Mouse (Mus musculus): ENCODE measurements around the gene Fars2. TPM values are rescaled to one million over a fixed set of nuclear protein-coding genes. Genes with fewer than 3 reads are reported as not detected.
A peak's percentile ranks its signal among the peaks of the same experiment; 100 is the strongest.

The Fars2 gene
- total RNA-seq, 2 experiments from 2014 or later: 33.3 to 41.8 TPM

DNA sequence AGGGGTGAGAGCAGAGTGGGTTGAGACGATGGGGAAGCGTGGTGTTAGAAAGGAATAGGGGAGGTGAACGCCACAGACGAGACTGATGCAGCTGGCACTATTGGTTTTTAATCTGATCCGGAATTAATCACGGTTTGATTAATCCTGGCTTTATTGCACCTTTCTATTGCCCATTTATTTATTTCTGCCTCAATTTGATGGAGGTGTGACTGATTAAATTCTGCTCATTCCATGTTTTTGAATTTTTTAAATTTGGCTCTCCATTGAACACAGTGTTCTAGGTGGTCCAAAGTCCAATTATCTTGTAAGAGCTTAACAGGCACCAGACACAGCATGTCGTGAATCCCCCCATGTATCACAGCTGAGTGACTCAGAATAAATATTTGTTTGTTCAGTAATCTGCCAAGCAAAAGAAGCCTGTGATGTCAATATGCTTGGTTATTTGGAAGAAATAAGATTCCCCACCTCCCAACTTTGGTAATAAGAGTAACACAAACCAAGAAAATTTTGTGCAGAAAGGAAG lies 166.4 kb downstream of the Fars2 start:
- intact Hi-C loops (cut with DNase I): loop anchor here (5.0 to 10.0 kb wide), 2 partner anchors 441 to 1029 kb away; no protein-coding TSS in a partner anchor
- DNase-seq: no peak

DNA sequence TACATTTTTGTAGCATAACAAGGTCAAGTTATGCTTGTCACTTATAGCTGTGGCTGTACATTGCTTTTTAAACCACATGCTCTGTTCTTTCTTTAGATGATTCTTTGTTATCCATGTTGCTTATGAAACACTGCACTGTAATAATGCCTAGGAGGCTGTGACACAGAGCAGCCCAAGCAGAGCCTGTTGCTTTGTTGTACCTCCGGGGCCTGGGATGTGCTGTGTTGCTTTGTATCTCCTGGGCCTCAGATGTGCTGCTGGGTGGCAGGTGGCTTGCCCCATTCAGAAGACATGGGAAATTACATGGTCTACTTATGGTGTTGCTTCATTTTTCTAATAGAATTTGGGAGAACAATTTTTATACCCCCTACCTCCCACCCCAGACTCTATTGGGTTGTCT lies 166.9 kb downstream of the Fars2 start:
- intact Hi-C loops (cut with DNase I): loop anchor here (5.0 to 10.0 kb wide), 2 partner anchors 441 to 1028 kb away; no protein-coding TSS in a partner anchor

DNA sequence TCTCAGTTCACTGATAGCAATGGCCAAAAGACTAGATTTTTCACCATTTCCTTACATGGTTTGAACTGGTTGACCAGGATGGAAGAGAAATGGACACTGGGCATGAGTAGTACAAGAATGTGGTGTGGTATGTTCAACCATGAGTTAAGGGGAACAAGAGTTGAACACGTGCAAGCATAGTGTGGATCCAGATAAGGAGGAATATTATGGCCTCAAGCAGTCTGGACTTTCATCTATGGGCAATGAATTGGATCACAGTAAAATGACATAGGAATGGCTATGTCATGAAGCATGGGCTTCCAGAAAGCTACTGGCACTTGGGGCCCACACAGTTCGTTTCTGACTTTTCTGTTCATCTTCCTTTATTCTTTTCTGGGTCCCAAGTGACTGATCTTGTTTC lies 168.0 kb downstream of the Fars2 start:
- intact Hi-C loops (cut with DNase I): loop anchor here (10.0 kb wide), 1 partner anchor 440 kb away; no protein-coding TSS in a partner anchor
- DNase-seq: no peak

More for the DNA sequence above, 166.9 kb downstream of the Fars2 start:
- no peak for DNase-seq

DNA sequence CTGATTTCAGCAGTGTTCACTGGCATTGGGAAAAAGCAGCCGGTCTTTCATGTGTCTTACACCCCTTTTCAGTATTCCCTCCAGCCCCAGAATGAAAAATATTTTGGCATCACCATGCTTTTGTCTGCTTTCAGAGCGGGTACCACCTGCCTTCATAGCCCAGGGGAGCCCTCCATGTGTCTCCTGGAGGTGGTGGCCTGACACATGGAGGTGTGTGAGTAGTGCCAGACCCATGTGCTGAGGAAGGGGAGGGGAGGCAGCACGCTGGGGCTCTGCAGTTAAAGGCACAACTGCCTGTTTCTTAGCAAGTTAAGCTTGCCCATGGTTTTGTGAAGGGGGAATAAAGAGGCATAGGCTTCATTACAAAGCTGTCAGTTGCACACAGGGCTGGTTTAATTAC lies 176.3 kb downstream of the Fars2 start:
- no peak for DNase-seq
- intact Hi-C loops (cut with DNase I): no loop called here

DNA sequence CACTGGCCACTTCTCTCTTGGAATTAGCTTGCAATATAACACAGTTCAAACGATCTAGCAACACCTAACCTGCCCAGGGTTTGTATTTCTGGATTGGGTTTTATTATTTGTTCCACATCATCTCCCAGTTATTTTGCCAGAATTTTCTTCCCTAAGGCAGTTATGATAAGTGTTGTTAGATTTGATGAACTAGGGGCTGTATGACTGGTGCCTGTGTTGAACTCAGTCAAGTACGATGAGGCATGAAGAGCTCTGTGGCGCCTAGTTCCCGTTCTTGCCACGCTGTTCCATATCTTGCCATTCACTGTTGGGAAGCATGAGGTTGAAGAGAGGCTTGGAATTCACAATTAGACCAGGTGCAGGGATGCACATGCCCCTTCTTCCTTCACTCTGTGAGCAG lies 177.3 kb downstream of the Fars2 start:
- DNase-seq: no peak
- intact Hi-C loops (cut with DNase I): no loop called here

DNA sequence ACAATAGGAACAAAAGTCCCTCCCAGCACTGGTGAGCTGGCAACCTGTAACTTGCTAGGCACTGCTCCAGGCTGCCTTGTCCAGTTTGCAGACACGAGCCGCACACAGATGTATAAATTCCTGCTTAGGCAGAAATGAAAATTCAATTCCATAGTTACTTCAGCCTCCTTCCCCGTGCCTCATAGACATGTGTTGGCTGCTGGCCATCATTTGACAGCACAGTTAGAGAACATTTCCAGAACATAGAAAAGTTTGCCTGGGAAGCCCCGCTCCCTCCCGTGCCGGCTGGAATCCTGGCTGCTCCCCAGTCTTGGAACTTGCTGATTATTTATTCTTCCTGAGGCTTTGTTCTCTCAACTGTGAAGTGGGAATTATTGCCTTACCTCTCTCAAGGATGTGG lies 178.6 kb downstream of the Fars2 start:
- intact Hi-C loops (cut with DNase I): no loop called here
- DNase-seq: peak in 1 of 2 experiments; percentile 28

DNA sequence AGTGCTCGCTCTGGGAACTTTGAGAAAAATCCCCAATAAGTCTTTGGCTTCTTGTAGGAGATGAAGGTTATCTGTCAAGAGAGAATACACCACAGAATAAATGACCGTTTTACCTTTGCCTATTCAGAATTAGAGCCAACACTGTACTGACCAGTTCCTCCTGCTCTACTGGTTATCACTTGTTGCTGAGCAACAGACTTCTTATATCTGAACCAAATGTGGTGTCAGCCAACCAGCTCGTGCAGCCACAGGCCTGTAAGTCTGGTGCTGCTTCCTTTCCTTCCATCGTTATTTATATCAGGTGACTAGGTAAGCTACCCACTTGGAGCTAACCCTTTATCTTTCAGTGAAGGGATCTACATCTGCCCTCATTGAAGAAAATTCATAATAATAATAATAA lies 179.4 kb downstream of the Fars2 start:
- DNase-seq: no peak
- intact Hi-C loops (cut with DNase I): no loop called here

DNA sequence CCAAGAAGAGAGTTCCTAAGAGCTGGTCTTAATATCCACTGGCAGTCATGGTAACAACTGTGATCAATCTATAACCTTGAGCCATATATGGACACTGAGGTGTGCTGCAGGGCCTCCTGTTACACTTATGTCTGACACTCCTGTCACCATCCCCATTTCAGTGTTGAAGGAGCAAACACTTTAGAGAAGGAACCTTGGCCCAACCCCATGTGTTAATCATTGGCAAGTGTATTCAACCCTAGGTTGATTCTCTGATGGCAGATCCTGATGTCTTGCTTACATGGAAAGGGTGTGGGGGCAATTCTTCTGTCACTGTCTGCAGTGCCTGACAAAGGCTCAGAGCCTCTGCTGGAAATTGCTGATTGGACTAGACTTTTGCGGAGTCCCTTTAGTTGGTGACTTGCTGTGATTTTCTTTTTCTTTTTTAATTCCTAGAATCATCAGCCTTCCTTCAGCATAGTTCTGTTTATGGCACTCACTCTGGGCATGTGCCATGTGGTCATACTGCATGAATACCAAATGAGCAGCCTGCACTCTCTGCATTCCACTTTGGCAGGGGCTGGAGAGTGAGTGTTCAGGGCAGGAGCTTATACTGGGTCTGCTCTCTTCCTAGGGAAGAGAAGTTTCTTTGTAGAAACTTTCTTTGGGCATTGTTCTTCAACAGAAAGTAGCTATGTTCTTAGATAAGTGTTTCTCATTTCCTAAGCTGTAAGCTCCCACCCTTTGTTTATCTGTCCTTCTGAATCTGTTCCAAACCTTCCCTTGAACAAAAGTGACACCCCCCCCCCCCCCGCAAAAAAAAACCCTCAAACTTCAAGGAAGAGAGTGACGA lies 181.0 kb downstream of the Fars2 start:
- intact Hi-C loops (cut with DNase I): no loop called here

DNA sequence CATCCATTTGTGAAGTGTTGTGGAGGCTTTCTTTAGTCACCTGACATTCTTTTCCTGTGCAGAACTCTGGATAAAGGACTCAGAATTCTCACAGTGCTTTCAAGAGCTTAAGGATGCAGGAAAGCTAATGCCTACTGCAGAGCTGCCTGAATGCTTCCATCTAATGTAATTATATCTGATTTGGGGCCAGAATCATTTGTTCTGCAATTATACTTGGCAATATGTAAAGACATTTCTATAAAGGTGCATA lies 181.5 kb downstream of the Fars2 start:
- no peak for DNase-seq
- intact Hi-C loops (cut with DNase I): no loop called here

More for the DNA sequence above, 181.0 kb downstream of the Fars2 start:
- no peak for DNase-seq

DNA sequence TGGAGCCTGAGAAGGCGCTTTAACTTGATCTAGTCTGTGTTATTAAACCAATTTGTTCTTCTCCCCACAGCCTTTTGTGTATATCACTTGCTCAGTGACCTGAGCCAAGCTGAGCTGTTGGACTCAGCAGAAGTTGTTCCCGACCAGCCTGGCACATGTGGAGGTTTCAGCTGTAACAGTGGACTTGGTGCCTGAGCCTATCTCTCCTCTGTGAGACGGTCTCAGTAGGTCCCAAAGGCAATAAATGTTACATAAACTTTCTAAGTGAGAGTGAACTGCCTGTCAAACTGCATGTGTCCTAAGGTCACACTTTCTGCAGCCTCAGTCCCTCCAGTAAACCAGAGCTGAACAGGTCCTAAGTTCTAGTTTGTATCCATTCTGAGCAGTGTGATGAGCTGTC lies 185.6 kb downstream of the Fars2 start:
- intact Hi-C loops (cut with DNase I): no loop called here
- DNase-seq: no peak

DNA sequence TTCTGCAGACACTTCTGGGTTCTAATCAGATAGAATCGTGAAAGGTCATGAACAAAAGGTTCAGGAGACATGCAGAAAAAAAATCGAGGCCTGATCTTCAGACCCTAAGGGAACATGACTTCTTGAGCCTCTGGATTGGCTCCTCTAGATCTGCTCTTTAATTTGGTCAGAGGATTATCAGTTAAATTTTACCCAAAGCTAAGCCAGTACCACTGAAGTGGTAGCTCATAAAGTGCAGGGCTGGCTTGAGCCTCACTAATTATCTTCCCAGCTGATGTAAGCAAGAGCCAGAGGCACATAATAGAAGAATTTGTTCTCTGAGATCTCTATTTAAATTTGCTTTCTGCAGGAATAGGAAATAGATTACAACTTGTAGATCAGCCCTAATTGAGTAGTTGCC lies 188.1 kb downstream of the Fars2 start:
- intact Hi-C loops (cut with DNase I): no loop called here
- no peak for DNase-seq

DNA sequence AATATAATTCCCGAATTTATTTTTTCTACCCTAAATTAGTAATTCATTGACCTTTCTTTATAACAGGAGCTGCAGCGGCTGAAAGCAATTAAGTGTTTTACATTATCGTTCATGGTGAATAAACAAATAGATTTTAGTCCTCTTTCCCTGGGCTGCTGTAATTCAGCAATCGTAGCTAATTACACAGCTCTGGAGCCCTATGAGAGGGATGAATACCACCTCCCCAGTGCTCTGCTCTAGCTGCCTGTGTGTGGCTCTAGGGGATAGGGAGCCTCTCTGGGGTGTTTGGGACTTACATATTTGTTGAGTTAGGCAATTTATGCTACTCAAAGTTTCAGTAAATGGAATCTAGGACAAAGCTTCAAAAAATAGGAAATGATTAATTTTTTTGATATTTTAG lies 190.2 kb downstream of the Fars2 start:
- no peak for DNase-seq
- intact Hi-C loops (cut with DNase I): no loop called here

DNA sequence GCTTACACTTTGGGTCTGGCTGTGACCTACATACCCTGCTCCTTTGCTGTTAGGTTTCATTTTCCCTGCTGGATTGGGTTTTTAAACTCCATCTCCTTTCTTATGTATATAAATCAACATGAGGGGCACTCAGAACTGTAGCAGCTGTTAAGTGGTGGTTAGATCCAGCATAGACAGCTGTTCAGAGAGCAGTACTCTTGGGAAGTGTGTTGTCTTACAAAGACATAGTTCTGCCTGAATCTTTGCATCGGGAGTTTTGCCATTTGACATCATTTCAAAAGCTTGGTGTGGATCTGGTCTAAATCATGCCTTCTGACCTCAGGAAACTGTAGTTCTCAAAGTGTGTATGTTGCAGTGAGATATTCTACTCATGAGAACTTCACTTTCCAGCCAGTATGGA lies 191.9 kb downstream of the Fars2 start:
- no peak for DNase-seq
- intact Hi-C loops (cut with DNase I): no loop called here

DNA sequence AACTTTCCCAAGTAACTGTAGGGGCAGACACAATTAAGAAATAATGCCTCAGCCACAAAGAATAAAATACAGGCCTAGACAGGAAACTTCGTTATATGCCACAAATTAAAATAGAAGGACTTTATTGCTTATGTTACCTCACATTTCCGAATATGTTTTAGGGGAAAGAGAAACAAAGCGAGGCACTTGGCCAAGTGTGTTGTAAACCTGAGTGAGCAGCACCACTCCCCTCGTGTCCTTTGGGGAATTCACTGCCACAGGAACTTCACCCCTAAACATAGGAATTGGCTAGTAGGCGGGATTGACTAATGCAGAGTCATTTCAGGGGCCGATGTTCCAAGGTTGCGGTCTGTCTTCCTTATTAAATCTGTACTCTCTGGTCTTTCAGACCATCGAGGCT lies 197.0 kb downstream of the Fars2 start:
- intact Hi-C loops (cut with DNase I): no loop called here
- DNase-seq: no peak

DNA sequence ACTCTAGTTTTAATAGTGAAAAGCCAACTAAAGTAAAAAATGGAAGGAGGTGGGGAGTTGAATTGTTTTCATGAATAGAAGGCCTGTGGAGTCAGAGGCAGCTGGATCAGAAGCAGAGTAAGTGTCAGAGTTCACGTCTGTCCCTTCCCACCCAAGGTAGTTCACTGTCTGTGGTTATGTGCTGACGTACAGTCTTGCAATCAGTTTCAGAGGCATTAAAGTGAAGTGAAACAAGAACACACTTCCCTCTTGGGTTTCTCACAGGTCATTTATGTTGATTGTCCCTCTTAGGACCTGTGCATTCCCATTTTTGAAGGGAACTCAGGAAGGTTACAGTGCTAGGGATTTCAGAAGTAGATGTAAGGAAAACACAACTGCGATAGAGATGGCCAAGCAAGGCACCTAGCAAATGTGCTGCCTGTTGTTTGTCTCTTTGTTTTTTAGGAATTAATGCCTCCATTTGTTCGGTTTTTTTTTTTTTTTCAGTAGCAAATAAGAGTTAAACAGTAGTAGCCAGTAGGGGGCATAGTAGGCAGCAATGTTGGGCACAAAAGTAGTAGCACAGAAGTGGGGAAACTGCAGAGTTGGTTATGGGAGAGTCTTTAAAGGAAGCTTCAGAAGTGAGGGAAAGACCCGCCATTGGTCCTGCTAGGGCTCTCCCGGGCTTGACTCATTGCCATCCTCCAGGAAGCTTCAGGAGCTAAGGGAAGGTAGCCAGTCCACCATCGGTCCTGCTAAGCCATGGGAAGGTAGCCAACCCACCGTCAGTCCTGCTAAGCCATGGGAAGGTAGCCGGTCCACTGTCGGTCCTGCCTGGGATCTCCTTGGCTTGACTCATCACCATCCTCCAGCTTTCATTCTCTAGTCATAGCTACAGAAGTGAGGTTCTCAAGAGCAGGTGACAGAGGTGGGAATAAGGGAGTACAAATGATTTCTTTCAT lies 197.9 kb downstream of the Fars2 start:
- no peak for DNase-seq
- intact Hi-C loops (cut with DNase I): no loop called here

DNA sequence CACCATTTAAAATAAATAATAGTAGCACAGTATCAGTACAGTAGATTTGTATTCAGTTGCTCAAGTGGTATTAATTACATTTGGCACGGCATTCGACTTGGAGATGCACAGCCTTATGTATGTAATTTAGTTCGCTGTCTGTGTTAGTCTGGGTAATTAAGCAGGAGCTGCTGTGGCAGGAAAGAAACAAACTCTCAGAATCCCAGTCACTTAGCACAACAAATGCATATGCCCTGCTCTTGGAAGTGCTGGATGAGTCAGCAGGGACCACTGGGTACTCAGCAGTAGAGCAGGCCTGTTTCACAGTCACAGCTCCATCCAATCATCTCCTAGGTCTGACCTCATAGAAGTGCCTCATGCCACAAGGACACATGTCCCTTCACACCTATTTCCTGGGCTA lies 200.6 kb downstream of the Fars2 start:
- intact Hi-C loops (cut with DNase I): no loop called here
- DNase-seq: no peak

DNA sequence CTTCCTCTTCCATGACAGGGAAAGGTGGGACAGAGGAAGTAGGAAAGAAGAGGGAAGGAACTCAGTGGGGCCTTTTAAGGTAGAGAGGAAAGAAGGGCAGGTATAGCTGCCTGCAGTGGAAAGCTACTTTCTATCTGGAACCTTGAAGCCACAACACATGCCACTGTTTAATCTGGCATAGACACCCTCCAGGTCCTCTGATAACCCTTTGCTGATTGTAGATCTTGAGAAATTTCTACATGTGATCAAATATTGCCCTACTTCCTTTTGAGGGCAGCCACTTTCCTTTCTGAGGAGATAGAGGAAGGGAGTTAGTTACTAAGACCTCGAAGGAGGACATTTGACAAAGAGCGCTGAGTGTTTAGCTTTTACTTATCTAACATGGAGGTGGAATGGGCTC lies 207.4 kb downstream of the Fars2 start:
- no peak for DNase-seq
- intact Hi-C loops (cut with DNase I): no loop called here

DNA sequence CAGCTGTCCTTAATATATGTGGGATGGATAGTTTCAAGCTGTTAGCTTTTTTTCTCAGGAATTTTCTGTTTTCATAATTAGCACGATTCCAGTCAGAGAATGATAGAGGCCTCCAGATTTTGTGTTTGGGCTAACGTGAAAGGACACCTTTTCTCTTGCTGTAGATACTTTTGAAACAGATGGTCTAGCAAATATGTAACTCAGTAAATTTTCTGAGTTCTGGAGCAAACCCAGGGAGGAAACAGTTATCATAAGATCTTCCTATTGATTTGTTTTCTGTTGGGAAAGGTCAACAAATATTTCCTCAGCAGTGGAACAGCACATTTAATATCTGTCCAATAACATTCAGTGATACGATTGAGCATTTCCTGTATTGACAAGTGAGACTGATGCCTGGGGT lies 209.3 kb downstream of the Fars2 start:
- intact Hi-C loops (cut with DNase I): no loop called here
- DNase-seq: no peak

DNA sequence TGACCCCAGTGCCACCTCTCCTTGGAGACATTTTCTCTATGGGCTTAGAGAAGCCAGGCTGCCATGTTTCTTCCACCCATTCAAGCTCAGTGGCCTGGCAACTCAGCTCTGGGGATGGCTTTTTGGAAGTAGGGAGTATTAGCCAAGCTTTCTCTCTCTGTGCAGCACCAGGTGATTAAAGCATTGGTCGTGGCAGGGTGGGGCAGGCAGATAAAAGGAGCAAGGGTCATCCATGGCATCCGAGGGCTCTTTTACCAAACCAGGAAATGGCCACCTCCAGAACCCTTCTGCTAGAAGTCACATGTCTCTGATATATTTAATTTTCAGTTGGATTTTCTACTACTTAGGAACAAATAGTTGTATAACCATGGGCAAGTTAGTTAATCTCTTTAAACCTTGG lies 212.7 kb downstream of the Fars2 start:
- DNase-seq: no peak
- intact Hi-C loops (cut with DNase I): no loop called here

DNA sequence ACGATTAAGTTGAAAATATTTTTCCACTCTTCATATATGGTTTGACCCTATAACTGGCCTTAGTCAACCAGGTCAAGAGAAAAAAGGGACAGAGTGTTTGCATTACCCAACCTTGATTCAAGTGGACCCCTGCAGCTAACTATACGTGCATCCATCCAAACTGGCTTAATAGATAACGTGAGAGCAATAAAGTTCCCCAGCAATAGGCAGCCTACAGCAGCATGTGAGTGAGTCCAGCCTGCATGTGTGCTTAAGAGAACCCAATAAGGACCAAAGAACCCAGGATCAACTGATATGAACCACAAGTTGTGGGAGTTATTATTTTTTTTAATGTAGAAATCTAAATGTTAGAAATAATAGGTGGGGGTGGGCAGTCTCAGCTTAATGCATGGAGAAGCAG lies 213.3 kb downstream of the Fars2 start:
- no peak for DNase-seq
- intact Hi-C loops (cut with DNase I): no loop called here

DNA sequence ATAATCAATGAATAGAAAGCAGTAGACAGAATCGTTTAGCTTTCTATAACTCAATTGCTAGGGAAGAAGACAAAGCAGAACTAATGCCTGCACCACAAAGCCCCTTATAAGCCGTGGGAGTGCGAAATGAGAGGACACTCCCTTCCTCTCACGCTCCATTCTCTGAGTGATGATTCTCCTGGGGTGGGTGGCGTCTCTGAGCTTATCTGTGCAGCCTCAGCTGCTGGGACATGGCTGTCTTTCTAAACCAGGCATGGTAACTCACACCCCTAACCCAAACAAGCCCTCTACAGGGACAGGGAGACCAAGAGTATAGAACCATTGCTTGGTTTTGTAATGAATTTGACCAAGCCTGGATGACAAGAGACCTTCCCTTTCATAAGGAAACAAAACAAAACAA lies 217.5 kb downstream of the Fars2 start:
- intact Hi-C loops (cut with DNase I): no loop called here
- no peak for DNase-seq

DNA sequence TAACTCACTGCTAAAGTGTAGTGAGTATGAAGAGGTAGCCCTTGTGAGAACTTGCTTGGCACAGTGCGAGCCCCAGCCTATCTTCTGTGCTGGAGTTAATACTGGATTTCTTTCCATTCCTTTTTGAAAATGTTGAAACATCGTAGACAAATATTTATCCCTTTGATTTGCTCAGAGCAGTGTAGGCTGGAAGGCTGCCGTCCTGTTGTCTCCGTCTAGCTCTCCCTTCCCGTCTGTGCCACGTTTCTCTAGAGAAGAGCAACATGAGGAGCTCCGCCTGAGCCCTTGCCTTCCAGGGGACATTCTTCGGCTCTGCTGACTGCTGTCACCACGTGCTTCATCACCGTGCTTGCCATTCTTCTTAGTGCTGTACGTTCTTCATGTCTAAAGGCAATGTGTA lies 234.3 kb downstream of the Fars2 start:
- DNase-seq: no peak
- intact Hi-C loops (cut with DNase I): no loop called here

All from gastrocnemius, postnatal 36 days (tissue).